Mouse (Mus musculus): Measurements from ENCODE around the gene Serhl.

Serhl gene

DNA sequence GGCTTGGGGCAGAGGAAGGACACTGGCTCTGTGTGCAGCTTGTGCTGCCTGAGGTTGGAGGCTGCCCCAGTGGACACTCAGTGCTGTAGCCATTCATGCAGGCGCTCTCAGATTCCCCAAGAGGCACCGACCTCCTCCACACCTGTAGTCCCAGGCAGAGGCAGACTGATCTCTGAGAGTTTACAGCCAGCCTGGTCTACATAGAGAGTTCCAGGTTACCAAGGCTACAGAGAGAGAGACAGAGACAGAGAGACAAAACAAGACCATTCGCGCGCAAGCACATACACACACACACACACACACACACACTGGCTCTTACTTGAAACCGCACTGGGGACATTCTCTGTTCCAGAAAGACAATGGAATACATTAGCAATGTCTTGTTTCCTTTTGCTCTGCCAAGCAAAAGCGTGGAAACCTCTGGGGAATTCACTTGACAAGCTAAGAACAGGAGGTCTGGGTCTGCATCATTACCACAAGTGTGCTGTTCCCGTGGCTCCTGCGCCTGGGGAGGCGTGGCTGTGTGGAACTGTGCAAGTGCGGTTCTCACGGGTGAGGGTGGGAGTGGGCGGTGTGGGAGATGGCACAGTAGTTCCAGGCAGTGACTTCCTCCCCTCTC, 5.2 kb upstream of the Serhl start:
- DNase-seq: no peak

DNA sequence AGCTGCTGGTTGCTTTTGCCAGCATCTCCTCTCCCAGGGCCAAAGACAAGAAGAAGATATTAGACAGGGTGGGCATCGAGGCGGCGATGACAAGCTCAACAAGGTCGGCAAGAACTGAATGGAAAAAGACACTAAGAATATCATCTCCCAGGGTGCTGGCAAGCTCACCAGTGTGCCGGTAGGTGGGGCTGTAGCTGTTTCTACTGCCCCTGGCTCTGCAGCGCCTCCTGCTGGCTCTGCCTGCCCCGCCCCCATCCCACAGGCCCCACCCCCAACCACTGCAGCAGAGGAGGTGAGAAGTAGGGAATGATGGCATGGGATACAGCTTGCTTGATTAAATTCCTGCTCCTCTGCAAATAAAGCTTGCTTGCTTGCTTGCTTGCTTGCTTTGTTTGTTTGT, 3.4 kb upstream of the Serhl start:
- DNase-seq: no peak

DNA sequence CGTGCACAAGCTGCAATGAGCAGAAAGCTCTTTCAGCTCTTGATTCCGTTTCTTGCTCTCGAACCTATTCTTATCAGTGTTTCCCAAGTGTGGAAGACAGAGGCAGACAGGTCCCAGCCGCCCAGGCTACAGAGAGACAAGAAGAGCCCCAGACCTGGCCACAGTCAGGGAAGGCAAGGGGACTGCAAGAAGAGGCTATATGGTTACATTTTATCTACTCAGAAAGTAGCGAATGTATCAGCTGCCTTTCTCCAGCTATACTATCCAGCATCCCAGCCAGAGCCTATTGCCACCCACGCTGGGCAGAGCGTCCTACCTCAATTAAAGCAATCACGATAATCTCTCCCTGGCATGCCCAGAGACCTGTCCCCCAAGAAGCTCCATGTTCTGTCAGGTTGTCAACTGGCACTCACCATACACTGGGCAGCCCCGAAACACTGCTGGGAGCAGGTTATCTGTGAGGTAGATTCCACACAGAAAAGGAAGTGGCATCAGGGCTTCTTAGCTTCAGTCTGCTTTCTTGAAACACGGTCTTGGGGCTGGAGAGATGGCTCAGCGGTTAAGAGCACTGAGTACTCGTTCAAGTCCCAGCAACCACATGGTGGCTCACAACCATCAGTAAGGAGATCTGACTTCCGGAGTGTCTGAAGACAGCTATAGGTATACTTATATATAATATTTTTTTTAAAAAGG, 2.5 kb upstream of the Serhl start:
- DNase-seq: no peak

DNA sequence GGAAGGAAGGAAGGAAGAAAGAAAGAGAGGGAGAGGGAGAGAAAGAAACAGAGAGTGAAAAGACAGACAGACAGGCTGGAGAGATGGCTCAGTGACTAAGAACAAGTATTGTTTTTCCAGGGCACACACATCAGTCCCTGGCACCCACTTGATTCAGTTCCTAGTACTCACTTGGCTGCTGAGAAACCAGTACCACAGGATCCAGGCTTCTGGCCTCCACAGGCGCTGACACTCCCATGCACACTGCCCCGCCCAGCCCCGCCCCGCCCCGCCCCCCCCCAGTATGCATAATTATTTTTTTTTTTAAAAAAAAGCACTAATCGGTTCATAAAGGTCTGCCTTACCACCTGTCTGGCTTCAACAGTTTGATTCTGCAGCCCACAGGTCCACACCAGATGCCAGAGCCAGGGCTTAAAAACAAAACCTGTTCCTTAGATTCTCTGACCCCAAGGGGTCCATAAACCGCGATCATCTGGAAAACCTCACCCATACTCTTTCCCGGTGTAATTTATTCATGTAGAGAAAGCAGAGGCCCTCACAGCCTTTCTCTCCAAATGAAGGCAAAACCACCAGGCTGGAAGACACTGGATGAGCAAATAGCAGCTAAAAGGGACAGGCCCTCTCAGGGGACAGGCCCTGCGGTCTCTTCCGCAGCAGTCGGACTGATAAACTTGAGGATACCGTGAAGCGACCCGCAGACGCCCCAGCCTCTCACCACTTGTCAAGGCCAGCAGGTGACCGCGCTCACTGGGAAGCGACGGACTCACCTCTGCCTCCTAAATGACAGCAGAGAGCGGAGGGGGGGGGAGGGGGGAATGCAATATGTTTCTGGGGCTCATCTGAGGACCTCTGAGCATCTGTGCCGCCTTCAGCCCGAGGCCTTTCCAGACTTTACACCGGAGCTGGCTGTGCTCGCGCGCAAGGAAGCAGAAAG, 544 bp upstream of the Serhl start:
- no peak for DNase-seq

DNA sequence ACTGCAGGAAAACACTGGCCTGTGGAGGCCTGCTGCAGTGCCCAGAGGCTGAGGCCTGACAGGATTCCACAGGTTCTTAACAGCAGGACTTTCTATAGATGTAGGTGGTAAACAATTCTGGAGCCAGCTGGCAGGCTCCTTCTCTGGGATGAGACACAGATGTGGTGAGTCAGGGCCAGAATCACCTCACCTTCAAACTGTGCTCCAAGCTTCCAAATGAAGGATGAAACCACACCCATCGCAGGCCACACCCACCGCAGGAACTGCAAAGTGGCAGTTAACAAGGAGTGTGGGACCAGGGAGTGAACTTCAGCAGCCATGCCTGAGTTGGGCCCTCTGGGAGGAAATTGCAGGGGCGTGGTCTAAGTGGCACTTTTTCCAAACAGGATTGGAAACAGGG, 1.6 kb downstream of the Serhl start:
- DNase-seq: no peak

DNA sequence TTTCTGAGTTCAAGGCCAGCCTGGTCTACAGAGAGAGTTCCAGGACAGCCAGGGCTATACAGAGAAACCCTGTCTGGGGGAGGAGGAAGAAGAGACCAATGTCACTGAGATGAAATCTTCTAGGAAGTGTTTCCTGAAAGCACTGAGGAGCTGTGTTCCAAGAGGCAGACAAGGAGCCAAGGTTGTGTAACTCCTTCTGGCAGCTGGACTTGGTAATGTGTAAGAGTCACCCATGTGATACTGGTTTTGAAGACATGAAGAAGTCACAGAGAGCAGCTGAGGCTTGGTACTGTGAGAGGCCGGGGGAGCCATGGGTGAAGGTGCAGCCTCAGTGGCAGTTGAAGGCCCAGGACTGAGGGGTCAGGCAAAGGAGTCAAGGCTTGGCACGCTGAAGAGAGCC, 4.4 kb downstream of the Serhl start:
- no peak for DNase-seq

DNA sequence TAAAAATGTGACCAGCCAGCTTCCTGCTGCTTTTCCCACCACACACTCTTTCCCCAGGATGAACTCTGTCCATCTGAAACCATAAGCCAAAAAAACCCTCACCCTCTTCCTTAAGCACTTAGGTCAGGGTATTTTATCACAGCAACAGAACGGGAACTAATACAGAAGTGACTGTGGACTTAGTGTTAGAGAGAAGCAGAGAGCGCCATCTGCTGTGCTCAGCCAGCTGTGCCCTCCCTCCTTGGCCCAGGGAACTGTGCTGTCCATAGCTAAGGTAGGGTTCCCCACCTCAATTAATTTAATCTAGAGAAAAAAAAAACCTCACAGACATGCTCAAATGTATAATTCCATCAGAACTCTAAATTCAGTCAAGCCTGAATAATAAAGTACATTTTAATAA, 6.6 kb downstream of the Serhl start:
- no peak for DNase-seq

DNA sequence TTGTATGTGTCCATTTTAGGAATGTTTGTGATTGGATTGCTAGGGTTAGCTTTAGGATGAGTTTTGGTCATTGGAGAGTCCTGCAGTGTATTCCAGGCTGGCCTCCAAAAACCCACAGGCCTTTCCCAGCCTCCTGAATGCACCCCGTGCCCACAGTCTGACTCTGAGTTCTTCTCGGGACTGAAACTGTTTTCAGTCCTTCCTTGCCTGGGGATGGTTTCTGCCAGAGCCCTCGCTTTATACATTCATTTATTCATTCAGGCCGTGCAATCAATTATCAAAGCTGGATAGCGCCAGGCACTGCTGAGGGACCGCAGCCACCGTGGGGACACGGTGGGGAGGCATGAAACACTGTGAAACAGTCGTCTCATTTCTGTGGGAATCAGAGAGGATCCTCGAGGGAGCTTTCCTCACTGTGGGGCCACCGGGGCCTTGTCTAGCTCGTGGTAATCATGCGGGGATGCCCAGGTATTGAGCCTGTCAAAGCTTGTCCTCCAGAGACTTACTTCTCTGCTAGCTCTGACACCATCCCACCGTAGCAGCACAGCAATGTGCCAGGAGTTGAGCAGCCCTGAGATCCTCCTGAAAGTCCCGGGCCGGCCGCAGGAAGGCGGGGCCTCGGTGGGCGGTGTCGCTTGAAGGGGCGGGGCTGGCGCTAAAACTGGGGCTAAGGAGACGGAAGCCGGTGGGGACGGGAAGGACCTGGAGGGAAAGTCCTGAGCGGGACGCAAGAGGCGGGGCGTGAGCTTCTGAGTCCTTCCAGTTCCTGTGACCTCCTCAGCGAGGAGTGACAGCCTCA, 10.4 kb downstream of the Serhl start:
- DNase-seq: peak; percentile 38

DNA sequence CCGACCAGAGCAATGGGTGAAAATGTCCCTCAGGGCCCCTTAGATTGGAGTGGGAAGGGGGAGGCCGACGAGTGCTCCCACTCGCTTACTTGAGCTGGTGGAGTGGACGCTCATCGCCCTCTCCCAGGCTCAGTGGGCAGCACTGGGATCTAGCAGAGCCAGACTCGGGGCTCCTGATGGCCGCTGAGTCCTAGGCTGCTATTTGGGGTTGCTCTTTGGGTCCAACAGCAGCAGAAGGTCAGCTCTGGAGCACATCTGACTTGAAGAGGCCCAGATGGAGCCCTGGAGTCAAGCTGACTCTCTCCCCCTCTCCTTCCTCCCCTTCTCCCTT, 11.0 kb downstream of the Serhl start:
- no peak for DNase-seq

DNA sequence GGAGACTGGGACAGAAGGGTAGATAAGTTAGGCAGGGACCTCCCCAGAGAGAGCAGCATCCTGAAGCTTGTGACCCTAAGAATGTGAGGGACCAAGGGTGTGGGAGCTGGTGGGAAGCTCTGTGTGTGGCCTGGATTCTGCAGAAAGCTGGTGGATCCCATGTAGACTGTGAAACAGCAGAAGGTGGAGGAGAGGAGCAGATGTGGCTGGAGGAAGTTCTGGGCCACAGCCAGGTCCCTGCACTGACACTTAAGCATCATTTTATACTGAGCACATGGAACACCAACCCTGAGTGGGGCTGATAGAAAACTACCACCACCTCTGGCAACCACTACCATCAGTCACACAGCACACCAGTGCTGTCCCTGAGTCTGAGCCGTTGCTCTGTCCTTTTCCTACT, 13.8 kb downstream of the Serhl start:
- no peak for DNase-seq

DNA sequence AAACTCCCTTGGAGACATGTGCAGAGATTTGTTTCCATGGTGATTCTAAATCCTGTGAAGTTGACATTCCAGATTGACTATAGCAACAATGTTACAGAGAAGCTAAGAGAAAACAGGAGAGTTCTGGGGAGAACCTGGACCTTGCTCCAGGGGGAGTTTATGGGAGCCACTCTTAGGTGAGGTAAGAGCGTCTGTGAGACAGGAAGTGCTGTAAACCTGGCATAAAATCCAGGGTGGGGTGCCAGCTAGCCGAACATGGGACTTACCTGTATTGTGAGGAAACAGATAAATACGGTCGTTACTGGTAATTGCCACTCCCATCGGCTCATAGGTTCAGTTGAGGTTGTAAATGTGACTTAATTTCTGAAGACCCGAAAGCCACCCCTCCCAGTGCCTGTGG, 17.1 kb downstream of the Serhl start:
- DNase-seq: no peak

DNA sequence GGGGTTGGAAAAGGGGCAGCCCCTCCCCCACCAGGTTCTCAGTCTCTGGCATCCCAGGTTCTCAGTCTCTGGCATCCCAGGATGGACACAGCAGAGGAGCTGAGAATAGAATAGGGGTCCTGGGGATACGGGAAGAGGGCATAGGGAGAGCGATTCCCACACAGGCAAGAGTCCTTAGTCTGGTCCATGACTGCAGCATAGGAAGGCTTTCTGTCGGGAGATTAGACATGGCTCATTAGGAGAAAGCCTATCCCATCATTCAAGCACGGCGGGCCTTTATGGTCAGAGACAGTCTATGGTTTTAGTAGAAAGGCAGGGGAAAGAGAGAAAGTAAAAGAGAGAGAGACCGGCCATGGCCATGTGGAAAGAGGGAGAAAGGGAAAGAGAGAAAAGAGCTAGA, 18.5 kb downstream of the Serhl start:
- DNase-seq: no peak

DNA sequence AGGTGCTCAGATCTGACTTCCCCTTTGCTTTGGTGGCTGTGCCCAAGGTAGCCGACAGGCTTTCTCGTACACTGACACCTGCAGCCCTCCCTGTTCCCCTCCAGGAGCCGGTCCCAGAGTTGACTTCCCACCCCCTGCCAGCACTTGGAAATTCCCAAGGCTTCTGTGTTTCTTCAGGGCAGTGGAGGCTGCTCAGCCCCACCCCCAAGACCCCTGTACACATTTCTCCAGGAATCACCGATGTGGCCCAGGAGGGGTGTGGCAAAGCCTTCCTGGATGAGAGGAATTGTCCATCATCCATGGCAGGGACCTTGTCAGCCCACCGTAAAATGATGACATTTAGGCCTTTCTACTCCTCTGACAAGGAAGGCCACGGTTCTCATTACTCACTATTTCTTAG, 22.0 kb downstream of the Serhl start:
- no peak for DNase-seq

DNA sequence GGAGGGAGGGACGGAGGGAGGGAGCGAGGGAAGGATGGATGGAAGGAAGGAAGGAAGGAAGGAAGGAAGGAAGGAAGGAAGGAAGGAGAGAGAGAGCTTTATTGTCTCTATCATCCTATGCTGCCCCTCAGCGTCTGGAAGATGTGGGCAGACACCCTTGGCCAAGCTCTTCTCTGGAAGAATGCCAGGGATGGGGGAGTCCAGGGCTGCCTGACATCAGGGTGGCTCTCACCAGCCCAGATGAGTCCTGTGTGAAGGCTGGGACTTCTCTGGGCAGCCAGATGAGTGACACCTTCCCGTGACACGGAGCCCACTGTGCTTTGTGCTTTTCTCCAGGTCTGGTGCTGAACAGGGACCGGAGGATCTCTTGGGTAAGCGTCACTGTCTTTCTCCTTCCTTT, 22.6 kb downstream of the Serhl start:
- no peak for DNase-seq

DNA sequence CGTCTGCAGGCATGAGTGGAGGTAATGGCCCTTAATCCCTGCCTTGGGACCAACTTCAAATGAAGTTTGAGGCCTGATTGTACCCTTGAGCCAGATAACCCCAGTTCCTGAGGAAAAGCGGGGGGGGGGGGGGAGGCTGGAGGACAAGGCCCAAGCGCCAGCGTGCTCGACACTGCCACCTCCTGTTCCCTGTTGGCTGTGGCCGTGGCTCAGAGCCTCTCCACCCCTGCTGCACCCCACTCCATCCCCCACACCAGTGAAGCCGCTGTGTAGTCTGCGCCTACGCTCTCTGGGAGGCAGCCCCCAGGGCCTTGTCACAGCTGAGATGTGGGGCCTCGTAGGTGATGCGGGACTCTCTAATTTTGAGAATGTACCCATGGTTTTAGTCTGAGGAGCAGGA, 23.6 kb downstream of the Serhl start:
- peak; percentile 65 to 73 for DNase-seq

DNA sequence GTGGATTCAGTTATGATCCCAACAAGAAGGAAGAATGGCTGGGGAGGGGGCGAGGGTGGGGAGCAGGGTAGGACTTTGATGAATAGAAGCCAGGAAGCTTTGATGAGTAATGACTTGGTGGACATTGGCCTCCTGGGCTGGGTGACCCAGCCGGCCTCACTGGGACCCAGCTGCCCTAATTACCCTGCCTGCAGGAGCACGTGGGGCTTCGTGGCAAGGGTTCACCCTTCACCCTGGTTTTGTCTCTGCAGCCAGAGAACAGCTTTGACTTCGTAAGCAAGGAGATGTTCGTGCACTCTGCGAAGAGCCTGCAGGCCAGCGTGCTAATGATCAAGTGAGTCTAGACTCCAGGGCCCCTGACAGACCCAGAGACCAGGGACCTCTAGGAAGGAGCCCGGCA, 24.8 kb downstream of the Serhl start:
- no peak for DNase-seq

DNA sequence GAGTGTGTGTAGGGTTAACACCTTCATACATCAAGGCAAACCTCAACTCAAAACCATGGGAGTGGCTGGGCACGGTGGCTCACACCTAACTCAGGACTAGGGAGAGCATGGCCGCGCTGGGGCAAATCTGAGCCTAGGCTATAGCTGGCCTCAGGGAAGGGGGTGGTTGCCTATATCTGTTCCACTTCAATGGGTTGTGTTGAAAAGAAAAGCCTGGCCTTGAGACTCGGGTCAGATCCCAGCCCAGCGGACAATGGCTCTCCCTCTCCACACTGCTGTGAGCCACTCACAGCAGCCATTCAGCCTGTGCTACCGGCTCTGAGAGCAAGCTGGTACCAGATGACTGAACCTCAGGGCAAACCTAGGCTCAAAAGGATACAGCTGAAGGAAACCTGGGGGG, 25.8 kb downstream of the Serhl start:
- no peak for DNase-seq

DNA sequence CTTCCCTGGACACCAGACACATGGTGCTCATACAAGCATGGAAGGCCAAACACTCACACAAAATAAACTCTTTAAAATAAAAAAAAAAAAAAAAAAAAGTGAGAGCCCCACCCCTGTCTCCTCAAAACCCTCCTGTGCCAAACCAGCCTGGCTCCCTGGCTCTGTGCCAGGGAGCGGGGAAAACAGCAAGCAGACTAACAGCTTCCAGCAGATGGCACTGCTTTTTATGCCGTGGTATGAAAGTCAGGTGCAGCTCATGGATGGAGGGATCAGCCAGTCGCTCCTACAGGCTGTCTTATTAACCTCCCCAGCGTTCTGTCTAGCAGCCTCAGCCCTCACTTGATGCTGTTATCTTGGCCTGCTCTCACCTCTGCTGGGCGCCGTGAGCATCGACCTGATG, 29.1 kb downstream of the Serhl start:
- DNase-seq: peak; percentile 68

DNA sequence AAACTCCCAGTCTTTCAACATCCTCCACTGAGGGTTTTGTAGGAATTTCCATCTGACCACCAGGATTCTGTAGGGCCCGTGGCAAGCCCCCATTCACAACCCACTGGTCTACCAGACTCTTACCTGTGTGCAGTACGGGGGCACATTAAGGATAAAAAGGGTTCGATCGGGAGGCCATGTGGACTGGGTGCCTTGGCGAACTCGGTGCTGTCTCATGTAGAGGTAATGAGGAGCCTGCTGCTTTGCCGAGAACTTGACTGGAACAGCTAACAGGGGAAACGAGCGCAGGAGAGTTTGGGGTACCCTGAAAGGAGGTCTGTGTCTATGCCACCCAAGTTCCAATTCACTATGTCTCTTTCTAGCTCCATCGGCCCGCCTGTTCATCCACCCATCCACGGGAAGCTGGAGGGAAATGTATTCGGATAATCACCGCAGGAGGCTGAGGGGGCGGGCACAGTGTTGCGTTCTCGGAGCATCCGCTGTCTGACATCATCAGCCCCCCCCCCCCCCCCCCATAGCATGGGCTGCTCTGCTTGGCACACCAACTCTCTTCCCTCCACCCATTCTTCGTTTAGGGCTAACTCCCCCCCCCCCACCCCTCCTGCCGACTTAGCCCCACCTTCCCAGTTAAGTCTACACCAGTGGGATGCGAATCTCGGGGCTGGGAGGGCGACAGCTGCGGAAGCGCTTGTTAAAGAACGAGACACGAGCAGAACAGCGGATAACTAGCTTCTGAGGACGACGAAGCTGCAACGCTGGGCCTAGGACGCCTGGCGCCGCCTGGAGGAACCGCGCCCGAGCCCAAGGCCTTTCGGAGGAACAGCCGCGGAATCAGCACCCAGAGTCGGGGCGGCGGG, 32.6 kb downstream of the Serhl start:
- DNase-seq: peak; percentile 56 to 60

DNA sequence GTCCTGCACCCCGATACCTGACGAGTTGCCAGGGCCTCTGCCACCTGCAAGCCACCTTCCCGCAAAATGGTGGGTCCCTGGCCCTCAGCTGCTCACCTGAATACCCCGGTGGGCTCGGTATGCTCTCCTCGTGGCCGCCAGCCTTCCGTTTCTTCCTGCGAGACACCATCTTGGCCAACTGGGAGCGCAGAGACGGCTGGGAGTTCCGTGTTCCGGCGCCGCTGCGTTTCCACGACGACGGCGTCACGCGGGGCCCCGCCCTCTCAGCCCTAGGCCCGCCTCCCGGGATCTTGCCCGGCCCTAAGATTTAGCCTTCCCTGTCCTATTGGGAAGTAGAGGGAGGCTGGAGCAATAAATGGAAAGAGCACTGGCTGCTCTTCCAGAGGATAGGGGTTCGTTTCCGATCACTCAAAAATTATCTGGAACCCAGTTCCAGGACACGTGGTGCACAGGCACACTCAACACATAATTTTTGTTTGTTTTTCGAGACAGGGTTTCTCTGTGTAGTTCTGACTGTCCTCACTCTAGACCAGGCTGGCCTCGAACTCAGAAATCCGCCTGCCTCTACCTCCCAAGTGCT, 33.4 kb downstream of the Serhl start, which contains the start of gene Rrp7a:
TSS of gene Rrp7a (minus strand) at position 236 of the 580 bp plus-strand sequence.
- peak; percentile 92 to 93 for DNase-seq

DNA sequence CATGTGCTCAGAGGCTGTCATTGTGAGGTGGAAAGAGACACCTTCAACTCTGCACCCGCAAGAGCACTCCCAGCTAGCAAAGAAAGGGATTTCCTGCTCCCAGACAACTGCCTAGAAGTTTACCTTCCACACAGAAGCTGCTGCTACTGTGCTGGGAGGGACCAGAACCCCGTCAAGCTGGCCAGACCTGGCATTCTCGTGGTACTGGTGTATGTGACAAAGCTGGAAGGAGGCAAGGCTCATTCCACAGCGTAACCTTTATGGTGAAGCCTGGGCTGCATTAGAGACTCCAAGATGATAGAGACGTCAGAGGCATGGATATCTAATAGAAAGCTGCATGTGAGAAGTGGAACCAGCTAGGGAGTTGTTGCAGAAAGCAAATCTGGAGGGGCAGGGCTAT, 35.3 kb downstream of the Serhl start:
- no peak for DNase-seq

DNA sequence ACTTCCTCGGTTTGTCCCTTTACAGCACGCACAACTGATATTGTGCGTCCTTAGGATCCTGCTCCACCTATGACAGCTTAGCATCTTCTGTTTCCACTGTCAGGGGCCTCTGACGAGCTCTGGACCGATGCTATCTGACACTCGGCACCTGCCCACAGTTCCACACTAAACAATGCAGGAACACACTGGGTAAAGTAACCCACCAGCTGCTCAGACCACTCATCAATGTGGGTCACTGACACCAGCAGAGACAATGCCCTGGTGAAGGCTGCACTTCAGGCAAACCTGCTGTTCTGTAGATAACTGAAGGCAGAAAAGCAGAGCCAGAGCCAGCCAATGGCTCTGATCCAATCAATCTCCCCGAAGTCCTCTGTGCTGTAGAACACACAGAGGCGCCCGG, 37.3 kb downstream of the Serhl start:
- no peak for DNase-seq
